Mouse (Mus musculus) MN1 (cell line): ENCODE data around the gene Itgb3bp.

Experiments
- DNase-seq: peaks from one replicate; pipeline ENCODE4 v3.0.0-alpha.2; 2016; ENCODE audit warnings: low spot score

The Itgb3bp gene

GRCm38 (mm10) chr4:99931807-99932206 is 2.2 kb upstream of the Itgb3bp start:
- no peak for DNase-seq

GRCm38 (mm10) chr4:99931240-99931580 is 1.6 kb upstream of the Itgb3bp start:
- DNase-seq, result no peak

GRCm38 (mm10) chr4:99930518-99931239 is 1.1 kb upstream of the Itgb3bp start:
- DNase-seq, result no peak

GRCm38 (mm10) chr4:99929149-99929612 is 432 bp downstream of the Itgb3bp start, which contains the start of gene Pgm1:
Pgm1 (plus strand) TSS chr4:99929414.
- DNase-seq, result peak; percentile 66

GRCm38 (mm10) chr4:99928521-99928920 is 1.1 kb downstream of the Itgb3bp start:
- no peak for DNase-seq

- DNase-seq, result no peak
Observed at GRCm38 (mm10) chr4:99926380-99926779, 3.2 kb downstream of the Itgb3bp start.

GRCm38 (mm10) chr4:99913894-99914451 is 15.6 kb downstream of the Itgb3bp start:
- DNase-seq, result peak; percentile 33

- no peak for DNase-seq
Observed at GRCm38 (mm10) chr4:99882405-99882804, 47.2 kb downstream of the Itgb3bp start.

- peak; percentile 9 for DNase-seq
Observed at GRCm38 (mm10) chr4:99881882-99882281, 47.7 kb downstream of the Itgb3bp start.

GRCm38 (mm10) chr4:99829094-99830073 is 100.2 kb downstream of the Itgb3bp start, which contains the start of gene Efcab7:
Efcab7 (plus strand) TSS chr4:99829198.
- DNase-seq, result peak; percentile 77

GRCm38 (mm10) chr4:99828739-99829093 is 100.9 kb downstream of the Itgb3bp start:
- DNase-seq, result no peak

GRCm38 (mm10) chr4:99828337-99828736 is 101.3 kb downstream of the Itgb3bp start:
- DNase-seq, result no peak

GRCm38 (mm10) chr4:99816697-99817460 is 112.7 kb downstream of the Itgb3bp start:
- DNase-seq, result no peak

GRCm38 (mm10) chr4:99792365-99792764 is 137.2 kb downstream of the Itgb3bp start:
- no peak for DNase-seq

- DNase-seq, result no peak
Observed at GRCm38 (mm10) chr4:99773041-99773440, 156.6 kb downstream of the Itgb3bp start.

GRCm38 (mm10) chr4:99770555-99770954 is 159.1 kb downstream of the Itgb3bp start:
- no peak for DNase-seq

GRCm38 (mm10) chr4:99766753-99767152 is 162.9 kb downstream of the Itgb3bp start:
- no peak for DNase-seq

- no peak for DNase-seq
Observed at GRCm38 (mm10) chr4:99766303-99766702, 163.3 kb downstream of the Itgb3bp start.

- no peak for DNase-seq
Observed at GRCm38 (mm10) chr4:99752426-99752825, 177.2 kb downstream of the Itgb3bp start.

GRCm38 (mm10) chr4:99739836-99740235 is 189.8 kb downstream of the Itgb3bp start:
- no peak for DNase-seq

GRCm38 (mm10) chr4:99725914-99726451 is 203.6 kb downstream of the Itgb3bp start:
- no peak for DNase-seq
